Mouse (Mus musculus) cerebellum, postnatal 25 days (tissue): ENCODE results near the gene Aloxe3.
A peak's percentile ranks its signal among the peaks of the same experiment; 100 is the strongest.

ENCODE experiments used
- DNase-seq, 2 experiments: peaks; one replicate each; pipeline ENCODE4 v3.0.0; 2021; ENCODE audit warnings: mixed read lengths in 2 of 2

Gene Aloxe3

DNA sequence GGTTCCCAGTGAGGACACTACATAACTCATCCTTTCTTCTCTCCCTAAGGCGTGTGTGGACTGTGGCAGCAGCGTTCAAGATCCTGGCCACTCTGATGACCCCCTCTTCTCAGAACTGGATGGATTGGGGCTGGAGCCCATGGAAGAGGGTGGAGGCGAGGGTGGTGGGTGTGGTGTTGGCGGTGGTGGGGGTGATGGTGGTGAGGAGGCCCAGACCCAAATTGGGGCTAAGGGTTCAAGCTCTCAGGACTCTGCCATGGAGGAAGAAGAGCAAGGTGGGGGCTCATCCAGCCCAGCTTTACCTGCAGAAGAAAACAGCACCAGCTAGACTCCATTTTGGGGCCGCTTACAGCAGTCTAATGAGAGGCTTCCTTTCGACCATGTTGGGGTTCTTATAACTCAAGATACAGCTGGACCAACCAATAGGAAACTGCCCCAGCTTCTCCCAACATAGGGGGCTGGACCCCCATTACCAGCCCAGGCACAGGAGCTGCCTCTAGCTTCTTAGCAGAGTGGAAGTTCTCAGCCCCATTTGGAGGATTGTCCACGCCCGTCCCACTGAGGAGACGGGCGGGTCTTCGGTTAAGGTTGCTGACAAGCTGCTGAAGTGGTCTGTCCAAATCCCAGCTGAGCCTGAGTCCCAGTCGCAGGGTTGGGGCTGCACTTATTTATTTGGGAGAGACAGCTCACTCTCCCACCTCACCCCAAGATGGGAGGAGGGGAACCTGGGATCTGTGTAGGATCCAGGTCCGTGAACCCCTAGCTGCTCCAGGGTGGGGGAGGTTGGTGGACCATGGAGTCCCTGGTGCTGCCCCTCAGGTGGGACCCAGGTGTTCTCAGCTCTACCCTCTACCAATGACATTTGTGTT is 16.4 kb upstream of the Aloxe3 start:
- DNase-seq, result peak; percentile 24 to 28

DNA sequence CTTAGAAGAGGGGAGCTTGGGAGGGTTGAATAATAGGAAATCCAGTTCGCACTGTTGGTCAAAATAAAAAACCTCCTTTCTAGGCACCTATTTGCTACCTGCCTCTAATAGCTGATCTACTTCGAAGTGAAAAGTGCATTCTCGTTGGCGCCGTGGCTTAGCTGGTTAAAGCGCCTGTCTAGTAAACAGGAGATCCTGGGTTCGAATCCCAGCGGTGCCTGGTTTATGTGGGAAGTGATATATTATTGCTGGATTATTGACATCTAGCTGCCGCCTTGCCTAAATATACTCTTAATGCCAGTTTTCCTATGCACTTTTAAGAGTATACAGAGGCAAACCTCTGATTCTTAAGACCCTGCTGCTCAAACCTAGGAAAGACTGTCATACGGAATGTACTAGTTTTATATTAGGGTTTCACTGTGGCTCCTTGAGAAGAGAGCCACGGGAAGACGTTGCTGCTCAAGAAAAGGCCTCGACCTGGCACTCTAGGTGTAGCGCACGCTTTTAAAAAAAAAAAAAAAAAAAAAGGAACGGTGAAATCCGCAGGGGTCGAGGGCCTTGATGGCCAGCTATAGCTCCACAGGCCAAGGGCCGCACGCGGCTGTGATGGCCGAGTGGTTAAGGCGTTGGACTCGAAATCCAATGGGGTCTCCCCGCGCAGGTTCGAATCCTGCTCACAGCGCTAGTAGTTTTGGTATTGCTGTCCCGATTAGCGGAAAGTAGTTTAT is 15.2 kb upstream of the Aloxe3 start:
- peak; percentile 97 to 98 for DNase-seq

DNA sequence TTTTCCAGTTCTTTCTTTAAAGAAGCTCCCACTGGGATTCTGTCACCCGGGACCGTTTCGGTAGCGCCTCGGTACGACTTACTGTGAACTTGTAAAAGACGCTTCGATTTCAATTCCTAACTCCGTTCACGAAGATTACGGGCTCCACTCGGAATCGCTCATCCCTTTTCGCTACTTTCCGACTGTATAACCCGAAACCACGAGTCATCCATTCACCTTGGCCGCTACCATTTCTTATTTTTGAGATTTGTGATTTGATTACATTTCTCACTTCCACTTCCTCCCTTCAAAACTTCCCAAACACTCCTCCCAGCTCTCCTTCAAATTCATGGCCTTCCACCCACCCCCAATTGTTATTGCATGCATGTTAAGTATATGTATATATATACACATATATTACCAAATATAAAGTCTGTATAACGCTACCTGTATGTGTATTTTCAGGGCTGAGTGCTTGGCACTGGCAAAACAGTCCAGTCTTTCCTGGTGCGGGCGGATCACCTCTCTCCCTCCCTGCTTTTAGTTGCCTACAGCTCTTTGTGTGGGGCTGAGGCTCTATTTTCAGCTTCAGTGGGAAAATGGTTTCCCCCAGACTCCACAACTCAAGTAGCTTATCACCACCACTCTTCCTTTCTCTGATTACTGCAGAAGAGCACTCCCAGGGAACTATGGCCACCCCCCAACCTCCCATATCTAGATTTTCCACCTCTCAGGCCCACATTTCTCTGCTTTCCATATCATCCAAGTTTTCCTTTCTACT is 14.5 kb upstream of the Aloxe3 start:
- DNase-seq, result no peak

DNA sequence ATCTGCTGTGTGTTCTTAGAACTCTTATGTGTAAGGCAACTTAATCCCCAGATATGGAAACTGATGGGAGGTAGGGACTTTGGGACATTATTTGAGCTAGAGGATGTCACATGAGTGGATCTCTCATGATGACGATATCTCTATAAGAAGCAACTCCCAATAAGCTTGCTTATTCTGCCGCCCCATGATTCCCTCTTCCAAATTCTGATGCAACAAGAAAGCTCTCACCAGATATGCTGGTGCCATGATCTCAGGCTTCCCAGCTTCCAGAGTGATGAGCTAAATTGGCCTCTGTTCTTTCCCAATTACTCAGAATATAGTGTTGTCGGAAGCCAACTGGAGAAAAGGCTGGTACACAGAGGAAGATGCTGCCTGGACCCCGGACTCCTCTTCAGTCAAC is 13.8 kb upstream of the Aloxe3 start:
- no peak for DNase-seq

DNA sequence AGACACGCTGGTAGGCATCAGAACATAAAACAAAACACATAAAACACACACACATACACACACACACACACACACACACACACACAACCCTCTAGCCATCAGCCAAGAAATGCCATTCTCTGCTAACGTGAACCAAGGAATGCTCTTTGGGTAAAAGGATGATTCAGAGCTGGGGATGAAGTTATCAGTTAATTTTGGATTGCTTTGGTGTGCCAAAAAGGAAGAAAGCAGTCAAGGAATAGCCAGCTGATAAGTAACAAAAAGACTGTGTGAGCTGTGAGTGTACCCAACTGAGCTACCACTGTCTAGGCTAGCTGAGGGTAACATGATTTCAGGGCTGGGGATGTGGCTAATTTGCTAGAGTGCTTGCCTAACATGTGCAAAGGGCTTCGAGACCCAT is 11.7 kb upstream of the Aloxe3 start:
- no peak for DNase-seq

DNA sequence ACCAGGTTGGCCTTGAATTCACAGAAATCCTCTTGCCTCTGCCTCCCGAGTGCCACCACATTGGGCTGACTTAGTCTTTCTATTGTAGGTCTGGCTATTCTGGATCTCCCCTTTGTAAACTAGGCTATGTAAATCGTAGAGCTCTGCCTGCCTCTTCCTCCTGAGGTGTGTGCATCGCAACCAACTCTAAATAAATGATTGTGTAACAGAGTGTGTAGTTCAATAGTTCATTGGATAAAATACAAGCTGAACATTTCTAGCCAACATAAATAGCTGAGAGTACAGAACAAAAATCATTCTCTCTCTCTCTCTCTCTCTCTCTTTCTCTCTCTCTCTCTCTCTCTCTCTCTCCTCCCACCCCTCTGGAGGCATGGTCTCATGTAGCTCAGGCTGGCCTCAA is 11.1 kb upstream of the Aloxe3 start:
- no peak for DNase-seq

DNA sequence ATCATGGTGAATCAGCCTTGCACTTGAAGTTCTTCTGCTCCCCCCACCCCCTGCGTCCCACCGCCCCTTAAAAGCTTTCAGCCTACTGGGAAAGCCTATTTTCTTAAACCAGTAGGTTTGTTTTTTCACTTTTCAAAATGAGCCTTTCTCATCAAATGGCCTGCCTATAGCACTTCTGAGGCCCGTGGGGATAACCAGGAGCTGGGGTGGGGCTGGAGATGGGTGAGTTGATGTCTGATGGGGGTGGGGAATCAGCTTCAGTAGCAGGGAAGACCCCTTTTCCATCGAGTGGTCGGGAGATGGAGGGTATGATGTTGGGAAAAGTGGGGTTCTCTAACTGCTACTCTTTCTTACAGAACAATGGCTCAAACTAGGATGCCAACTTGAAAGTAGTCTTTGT is 8.9 kb upstream of the Aloxe3 start:
- peak; percentile 14 for DNase-seq

DNA sequence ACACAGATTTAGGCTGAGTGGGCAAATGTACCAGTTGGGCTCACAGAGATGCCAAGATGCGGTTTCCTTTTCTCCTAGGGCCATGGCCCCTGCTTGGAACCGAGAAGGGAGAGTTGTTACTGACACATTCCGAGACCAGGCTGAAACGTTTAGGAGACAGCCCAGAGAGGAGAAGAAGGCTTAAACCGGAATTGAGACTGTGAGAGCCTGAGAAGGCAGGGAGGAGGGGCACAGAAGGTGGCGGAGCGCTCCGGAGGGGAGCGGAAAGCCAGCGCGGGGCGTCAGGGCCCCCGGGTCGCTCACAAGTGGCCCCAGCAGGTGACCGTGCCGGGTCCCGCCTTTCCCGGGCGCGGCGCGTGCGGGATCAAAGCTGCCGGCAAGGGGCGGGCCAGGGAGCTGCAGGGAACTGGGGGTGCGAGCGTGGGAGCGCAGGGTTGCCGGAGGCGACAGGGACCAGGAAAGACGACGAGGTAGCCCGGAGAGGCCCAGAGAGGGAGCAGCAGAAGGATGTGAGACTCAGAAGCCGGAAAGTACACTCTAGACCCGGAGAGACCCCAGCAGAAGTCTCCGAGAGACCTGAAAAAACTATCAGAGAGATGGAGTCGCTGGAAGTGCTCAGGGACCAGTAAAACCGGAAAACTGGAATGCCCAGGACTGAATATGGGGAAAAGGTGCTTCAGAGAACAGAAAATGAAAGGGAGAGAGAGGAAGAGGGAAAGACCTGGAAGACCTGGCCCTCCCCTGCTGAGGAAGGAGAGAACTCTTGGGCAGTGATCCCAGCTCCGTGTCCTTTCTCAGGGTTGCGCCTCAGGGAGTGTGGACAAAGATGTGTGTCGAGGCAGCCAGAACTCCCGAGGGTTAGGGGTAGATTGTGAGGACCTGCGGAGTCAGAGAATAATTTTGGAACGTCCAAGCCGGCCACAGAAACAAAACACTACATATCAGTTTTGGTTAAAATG is 7.7 kb upstream of the Aloxe3 start:
- DNase-seq, result peak; percentile 82 to 83

DNA sequence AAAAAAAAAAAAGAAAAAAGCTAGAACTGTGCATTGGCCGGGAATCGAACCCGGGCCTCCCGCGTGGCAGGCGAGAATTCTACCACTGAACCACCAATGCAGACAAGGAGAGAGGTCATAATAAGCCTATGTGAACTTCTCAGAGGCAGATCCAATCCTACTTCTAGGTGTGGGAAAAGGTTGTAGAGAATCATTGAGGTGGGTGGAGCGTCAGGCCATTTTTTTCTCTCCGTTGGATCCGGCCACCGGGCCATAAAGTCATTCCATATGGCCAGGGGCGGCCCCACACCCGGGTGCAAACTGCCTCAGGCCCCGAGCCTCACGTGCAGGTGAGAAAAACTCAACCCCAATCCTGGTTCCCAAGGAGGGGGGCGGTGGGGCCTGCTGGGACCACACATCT is 6.9 kb upstream of the Aloxe3 start:
- DNase-seq, result peak; percentile 87 to 92

DNA sequence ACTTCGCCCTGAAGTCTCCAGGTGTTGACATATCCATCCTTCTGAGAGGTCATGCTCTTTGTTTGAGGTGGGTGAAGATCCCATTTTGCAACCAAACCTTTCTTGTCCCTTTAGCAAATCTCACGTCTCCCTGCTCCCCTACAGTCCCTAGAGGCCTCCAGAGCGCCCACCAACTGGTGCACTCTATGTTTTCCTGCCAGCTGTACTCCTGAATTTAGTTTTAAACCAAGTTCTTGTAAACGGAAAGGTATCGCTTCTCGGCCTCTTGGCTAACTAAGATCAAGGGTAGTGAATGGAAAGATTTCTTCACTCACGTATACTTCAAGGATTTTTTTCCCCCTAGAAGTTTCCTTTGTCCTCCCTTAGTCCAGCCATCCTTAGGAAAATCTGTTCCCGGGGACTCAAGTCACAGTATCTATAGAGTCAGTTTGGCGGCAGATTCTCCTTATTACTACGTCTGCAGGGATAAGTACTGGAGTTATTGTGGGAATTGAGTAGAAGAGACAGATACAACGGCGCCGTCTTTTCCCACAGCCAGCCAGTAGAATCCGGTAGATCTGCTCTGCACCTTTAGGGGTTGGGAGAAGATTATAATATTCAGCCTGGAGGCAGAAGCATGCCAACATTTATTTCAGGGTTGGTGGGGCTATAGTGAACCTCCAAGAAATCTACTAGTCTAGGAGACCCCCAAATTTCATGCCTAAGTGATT is 6.1 kb upstream of the Aloxe3 start:
- DNase-seq, result no peak

DNA sequence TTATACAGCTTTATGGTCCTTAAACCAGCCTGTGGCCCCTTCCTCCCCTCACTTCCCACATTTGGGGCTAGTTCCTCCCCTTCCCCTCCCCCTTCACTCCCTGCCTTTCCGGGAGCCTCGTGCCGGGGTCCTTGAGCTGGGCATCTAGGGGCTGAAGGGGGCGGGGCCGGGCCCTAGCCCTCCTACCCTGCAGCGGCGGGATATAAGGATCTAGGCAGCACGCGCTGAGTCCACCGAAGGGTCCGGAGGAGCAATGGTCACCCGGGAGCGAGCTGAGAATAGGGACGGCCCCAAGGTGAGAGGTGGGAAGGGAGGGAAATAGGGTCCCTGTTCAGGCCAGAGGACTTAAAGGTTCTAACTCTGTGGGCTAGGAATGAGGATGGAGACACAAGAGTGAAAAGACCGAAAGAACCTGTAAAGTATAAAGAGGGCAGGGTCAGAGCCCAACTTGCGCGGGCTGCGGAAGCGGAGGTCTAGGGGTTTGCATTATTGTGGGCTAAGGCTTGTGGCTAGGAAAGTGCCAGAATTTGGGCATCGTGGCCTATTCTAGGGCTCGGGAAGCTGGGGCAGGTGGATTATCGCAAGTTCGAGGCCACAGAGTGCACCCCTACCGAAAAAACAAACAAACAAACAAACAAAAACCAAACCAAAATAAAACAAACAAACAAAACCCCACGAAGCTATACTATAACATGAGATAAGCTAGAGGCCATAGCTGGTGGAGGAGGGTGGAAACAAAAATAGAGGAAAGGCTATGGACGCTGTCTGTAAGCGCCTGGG is 5.3 kb upstream of the Aloxe3 start, which contains the start of gene Hes7:
TSS of gene Hes7 (plus strand) at position 184 of the 780 bp plus-strand sequence.
- DNase-seq, result peak; percentile 25 to 46

DNA sequence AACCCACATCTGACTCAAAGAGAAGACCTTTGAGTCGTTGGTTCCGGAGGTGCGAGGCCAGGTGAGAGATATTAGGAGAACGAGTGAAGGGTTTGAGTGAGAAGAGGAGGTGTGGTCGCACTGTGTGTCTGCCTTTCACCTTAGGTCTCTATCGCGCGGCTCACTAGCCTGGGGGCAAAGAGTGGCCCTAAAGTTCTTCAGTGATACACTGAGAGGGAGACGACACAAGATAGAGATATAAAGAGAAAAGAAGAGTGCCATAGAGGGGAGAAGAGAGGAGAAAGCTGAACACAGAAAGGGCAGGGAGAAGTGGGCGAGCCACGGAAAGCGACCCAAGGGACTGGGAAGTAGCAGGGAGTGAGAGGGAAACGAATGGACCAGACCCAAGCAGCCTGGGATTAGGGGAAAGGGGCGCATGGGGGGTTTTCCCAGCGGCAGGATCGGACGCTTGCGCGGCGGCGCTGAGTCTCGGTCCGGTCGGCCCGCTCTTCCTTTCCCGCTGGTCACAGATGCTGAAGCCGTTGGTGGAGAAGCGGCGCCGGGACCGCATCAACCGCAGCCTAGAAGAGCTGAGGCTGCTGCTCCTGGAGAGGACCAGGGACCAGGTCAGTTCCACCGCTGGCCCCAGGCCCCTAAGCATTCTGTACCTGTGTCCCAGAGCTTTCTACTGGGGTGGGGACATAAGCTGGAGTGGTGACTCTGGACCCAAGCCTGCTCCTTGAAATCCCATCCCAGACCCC is 4.5 kb upstream of the Aloxe3 start:
- DNase-seq, result peak; percentile 51 to 58

DNA sequence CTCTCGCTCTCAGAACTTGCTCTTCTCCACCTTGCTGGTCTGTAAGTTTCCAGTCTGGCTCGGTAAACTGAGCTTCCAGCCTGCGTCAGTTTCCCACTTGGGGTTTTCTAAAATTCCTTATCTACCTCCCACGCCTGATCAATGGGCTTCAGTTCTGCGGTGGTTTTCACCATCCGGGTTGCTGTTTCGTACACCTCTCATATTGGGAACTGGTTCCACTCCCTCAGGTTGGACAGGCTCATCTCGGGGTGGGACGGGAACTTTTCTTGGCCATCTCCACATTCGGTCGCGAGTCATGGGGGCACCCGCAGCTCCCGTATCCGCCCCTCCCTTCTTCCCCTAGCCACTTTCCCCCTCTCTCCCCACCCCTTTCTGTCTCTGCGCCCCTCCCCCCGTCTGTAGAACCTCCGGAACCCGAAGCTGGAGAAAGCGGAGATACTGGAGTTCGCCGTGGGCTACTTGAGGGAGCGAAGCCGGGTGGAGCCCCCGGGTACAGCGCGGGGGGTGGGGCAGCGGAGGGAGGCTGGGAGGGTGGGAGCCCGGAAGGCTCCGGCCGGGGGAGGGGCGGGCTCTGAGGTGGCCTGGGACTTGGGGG is 3.9 kb upstream of the Aloxe3 start:
- peak in 1 of 2 experiments; percentile 70 for DNase-seq

DNA sequence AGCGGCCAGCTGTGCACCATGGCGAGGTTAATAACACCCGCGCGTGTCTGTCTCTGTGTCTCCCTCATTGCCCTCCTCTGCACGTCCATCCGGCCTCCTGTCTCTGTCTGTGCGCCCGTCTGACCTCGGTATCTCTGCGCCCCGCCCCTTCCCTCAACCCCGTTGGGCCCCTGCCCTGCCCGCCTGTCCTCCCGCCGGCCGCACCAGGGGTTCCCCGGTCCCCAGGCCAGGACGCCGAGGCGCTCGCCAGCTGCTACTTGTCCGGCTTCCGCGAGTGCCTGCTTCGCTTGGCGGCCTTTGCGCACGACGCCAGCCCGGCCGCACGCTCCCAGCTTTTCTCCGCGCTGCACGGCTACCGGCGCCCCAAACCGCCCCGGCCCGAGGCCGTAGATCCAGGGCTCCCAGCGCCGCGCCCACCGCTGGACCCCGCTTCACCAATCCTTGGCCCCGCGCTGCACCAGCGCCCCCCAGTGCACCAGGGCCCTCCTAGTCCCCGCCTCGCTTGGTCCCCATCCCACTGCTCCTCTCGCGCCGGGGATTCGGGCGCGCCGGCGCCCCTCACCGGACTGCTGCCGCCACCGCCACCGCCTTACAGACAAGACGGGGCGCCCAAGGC is 3.3 kb upstream of the Aloxe3 start, which contains the start of gene 9130213A22Rik:
TSS of gene 9130213A22Rik (minus strand) at position 254 of the 616 bp plus-strand sequence.
- DNase-seq, result peak; percentile 87 to 89

DNA sequence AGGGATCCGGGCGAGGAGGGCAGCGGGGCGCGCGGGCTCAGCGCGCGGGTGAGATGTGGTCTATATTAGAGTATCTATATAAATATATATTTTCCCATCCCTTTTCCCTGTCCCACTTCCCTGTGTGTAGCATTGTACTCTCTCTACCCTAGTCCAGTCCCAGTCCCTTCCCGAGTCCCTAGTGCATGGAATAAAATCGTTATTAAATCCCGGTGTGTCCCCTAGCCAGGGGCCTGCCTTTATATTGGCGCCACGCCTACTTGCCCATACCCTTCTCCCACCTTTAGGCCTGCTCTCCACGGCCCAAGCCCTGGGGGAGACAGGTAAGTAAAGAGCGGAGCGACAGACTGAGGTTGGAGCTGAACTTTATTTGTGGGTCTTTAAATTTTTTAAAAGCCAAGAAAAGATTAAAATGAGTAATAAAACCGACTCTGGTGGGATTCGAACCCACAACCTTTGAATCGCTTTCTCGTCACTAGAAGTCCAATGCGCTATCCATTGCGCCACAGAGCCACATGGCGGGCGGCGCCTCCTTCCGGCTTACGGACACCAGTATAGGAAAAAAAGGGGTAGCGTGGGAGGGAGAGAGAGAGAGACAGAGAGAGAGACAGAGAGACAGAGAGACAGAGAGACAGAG is 2.5 kb upstream of the Aloxe3 start:
- DNase-seq, result peak; percentile 91 to 93

DNA sequence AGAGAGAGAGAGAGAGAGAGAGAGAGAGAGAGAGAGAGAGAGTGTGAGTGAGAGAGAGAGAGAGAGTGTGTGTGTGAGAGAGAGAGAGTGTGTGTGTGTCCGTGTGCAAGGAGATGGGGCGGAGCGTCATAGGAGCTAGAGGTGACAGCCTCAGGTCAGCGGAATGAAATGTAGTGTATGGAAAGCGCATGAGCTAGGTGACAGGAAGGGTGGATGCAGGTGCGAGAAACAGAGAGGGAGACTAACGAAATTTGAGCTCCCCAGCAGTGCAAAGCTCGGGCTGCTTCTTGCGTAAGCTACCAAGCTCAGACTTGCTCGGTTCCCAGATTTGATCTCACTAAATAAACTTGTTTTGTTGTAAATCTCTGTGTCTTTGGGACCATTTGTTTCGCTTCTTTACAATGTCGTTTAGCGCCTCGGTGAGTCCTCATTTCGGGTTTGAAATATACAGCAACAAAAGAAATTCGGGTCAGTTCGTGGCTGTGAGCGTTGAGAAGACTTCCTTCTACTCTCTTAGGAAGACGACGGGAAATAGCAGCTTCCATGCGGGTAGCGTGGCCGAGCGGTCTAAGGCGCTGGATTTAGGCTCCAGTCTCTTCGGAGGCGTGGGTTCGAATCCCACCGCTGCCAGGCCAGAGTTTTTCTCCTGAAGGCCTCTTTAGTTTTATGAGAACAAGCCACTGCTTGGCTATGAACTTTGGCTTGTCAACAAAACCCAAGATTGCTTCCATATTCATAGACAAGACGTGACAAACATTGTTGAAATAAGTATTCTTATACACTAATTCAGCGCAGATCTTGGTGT is 1.8 kb upstream of the Aloxe3 start:
- DNase-seq, result peak; percentile 93

DNA sequence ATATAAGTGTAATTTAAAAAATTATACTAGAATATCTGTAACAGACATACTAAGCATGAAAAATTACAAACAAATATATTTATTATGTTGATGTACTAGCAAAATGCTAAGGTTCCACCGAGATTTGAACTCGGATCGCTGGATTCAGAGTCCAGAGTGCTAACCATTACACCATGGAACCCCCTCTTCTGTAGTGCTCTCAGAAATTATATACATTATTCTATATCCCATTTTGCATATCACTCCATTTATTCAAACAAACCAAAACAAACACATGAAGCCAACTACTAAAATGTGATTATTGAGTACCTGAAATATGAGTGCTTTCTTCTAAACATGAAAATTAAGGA is 1.2 kb upstream of the Aloxe3 start:
- DNase-seq, result peak; percentile 68 to 80
